ENCODE assay signal across 19 mouse cellular contexts in the genomic region with DNA sequence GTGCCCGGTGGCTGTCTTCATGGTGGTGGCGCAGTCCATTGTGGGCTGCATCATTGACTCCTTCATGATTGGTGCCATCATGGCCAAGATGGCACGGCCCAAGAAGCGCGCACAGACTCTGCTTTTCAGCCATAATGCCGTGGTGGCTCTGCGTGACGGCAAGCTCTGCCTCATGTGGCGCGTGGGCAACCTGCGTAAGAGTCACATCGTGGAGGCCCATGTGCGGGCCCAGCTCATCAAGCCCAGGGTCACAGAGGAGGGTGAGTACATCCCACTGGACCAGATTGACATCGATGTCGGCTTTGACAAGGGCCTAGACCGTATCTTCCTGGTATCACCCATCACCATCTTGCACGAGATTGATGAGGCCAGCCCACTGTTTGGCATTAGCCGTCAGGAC. TPM values are rescaled to one million over a fixed set of nuclear protein-coding genes. Genes with fewer than 3 reads are reported as not detected.
DNase-seq lines count a peak whose midpoint lies in the region; ATAC-seq and TF ChIP-seq lines count a peak whose summit lies in the region.
"Had no signal": no experiment of that assay in that cellular context is flagged by ENCODE, and none has a peak within 500 bp of the region (broad histone marks: within the 10 kb centered on the region; RNA-seq: fewer than 3 reads in every experiment).

No protein-coding gene starts in this region.

- no peak overlapping the region for H3K4me2 ChIP-seq in liver, embryonic 13.5 days
- H3K4me2 ChIP-seq in liver, embryonic 12.5 days: no peak overlapping the region

- intact Hi-C loops in heart, postnatal 25 days (cut with DNase I): no loop called here

- WGBS in liver, embryonic 13.5 days (ENCODE audit: insufficient replicate concordance): 94% methylated on average over 18 of the region's 18 CpGs
- 91% methylated on average over 18 of the region's 18 CpGs for WGBS in liver, embryonic 12.5 days (ENCODE audit: insufficient replicate concordance)

- H3K4me1 ChIP-seq in liver, embryonic 13.5 days (replicated peaks): peaks cover 71% of the 10 kb centered on the region
- peaks cover 61% of the 10 kb centered on the region for H3K4me1 ChIP-seq in liver, embryonic 12.5 days
- H3K4me1 ChIP-seq in E14TG2a.4 (replicated peaks; ENCODE audit: low read depth, low read length): peaks cover 21% of the 10 kb centered on the region

- peak; percentile 85 for DNase-seq in heart, adult 11 months
- DNase-seq in heart, postnatal 25 days (ENCODE audit: low spot score): no peak
- DNase-seq in liver, embryonic 13.5 days: no peak
- peak; percentile 13 for DNase-seq in R1 (ENCODE audit: low read depth, low spot score)
- DNase-seq in cerebellum, adult 9-10 months: no peak
- DNase-seq in spleen, postnatal 14 days (ENCODE audit: low spot score in 2 of 2): no peak
- DNase-seq: adrenal gland, adult 2 months; adrenal gland, adult 8-10 months; B cell, adult 2 months; cerebellum, adult 11 months had no signal

- no peak for ATAC-seq in liver, embryonic 13.5 days (ENCODE audit: low read depth)
- ATAC-seq in liver, embryonic 12.5 days: no peak
- ATAC-seq: activated CD4-positive, CD25-positive, alpha-beta regulatory T cell, adult 4 months; CD4-positive, CD25-positive, alpha-beta regulatory T cell, adult 4 months; Patski had no signal

- 0 out of 2 replicates have a peak overlapping the region, but pooled peaks have one; percentile 9 for H3K27ac ChIP-seq in liver, embryonic 13.5 days
- H3K27ac ChIP-seq in liver, embryonic 12.5 days: no peak overlapping the region

- H3K36me3 ChIP-seq in liver, embryonic 13.5 days: no peaks in the 10 kb centered on the region
- no peaks in the 10 kb centered on the region for H3K36me3 ChIP-seq in liver, embryonic 12.5 days
- H3K36me3 ChIP-seq in E14TG2a.4 (ENCODE audit: insufficient read depth, low read length): no peaks in the 10 kb centered on the region
- H3K36me3 ChIP-seq: G1E had no signal

- 0 out of 2 replicates have a peak, but pooled peaks cover 2% of the 10 kb centered on the region for H3K27me3 ChIP-seq in liver, embryonic 13.5 days
- H3K27me3 ChIP-seq in liver, embryonic 12.5 days (replicated peaks): peaks cover 15% of the 10 kb centered on the region
- no peaks in the 10 kb centered on the region for H3K27me3 ChIP-seq in E14TG2a.4 (ENCODE audit: insufficient read depth, low read length)

- no peaks in the 10 kb centered on the region for H3K9me3 ChIP-seq in liver, embryonic 13.5 days (replicated peaks)
- no peaks in the 10 kb centered on the region for H3K9me3 ChIP-seq in liver, embryonic 12.5 days (replicated peaks)
- H3K9me3 ChIP-seq in E14TG2a.4 (ENCODE audit: low read length): no peaks in the 10 kb centered on the region
- H3K9me3 ChIP-seq: G1E had no signal

- no peak for TF ChIP-seq CTCF in E14TG2a.4 (conservative IDR thresholded peaks at IDR 0.05; ENCODE audit: low read length)

- no peak overlapping the region for H3K4me3 ChIP-seq in liver, embryonic 13.5 days (replicated peaks)
- no peak overlapping the region for H3K4me3 ChIP-seq in liver, embryonic 12.5 days
- peak overlapping the region; percentile 51 for H3K4me3 ChIP-seq in E14TG2a.4 (replicated peaks; ENCODE audit: low read length)

- no peak overlapping the region for H3K9ac ChIP-seq in liver, embryonic 13.5 days
- no peak overlapping the region for H3K9ac ChIP-seq in liver, embryonic 12.5 days

RNA-seq across cellular contexts. Expression of gene Kcnj12, which starts 47.3 kb away (rescaled TPM):
- total RNA-seq in heart, postnatal 25 days (2021): 10 to 100 TPM; 25.2 to 28.6 TPM
- polyA plus RNA-seq in liver, embryonic 13.5 days (2015; fragmentation: Nextera tagmentation; extraction: Ambion mirVana): 0.10 TPM in 1 of 2 replicates, not detected in the other
- polyA plus RNA-seq in liver, embryonic 12.5 days (2016; fragmentation: Nextera tagmentation; extraction: Ambion mirVana): 0.07 TPM in 1 of 2 replicates, not detected in the other
- total RNA-seq: CH12.LX, G1E, MEL had no signal
- polyA plus RNA-seq: activated CD4-positive, CD25-positive, alpha-beta regulatory T cell, adult 4 months; CD4-positive, CD25-positive, alpha-beta regulatory T cell, adult 4 months; G1E; Patski had no signal

RNA-seq across cellular contexts. Expression of gene Tnfrsf13b, which starts 56.9 kb away (rescaled TPM):
- 1 to 10 TPM in 1 of 2 experiments, under 1 TPM in 1; 0.44 to 1.0 TPM for total RNA-seq in heart, postnatal 25 days (2021)
- 2.9 and 3.3 TPM in 2 replicates for polyA plus RNA-seq in liver, embryonic 13.5 days (2015; fragmentation: Nextera tagmentation; extraction: Ambion mirVana)
- 3.2 and 4.8 TPM in 2 replicates for polyA plus RNA-seq in liver, embryonic 12.5 days (2016; fragmentation: Nextera tagmentation; extraction: Ambion mirVana)
- polyA plus RNA-seq: C2C12, Patski had no signal

Comparison
In these comparisons a context has a peak if more than half of its experiments do, and no peak if none do; other contexts are left out.
1. DNase-seq: peak in heart, adult 11 months (single experiment) and R1 (single experiment); none in heart, postnatal 25 days (single experiment), liver, embryonic 13.5 days (single experiment), cerebellum, adult 9-10 months (single experiment) and spleen, postnatal 14 days (0 of 2).